Mouse (Mus musculus) cerebral cortex, adult 2 months (tissue): Measurements from ENCODE around the gene Zfp872.

Source experiments
- WGBS: fragments of 180-500 bp; shearing (Covaris S2); methylation state at CpG from one replicate; pipeline ENCODE4 v1.1.7; 2018; 5-methylcytosine and 5-hydroxymethylcytosine counted together

Zfp872 gene

GRCm38 (mm10) chr9:22169327-22169726, 18.6 kb upstream of the Zfp872 start:
- 95% methylated on average over 11 of the region's 11 CpGs for WGBS

- WGBS: 92% methylated on average over 4 of the region's 4 CpGs
Measured at GRCm38 (mm10) chr9:22172318-22172717, 15.6 kb upstream of the Zfp872 start.

- WGBS: 59% methylated on average over 5 of the region's 5 CpGs
Measured at GRCm38 (mm10) chr9:22196412-22196811, 8.5 kb downstream of the Zfp872 start.

GRCm38 (mm10) chr9:22213785-22214194, 25.9 kb downstream of the Zfp872 start:
- 69% methylated on average over 2 of the region's 2 CpGs for WGBS

- WGBS: 96% methylated on average over 2 of the region's 2 CpGs
Measured at GRCm38 (mm10) chr9:22214549-22214948, 26.7 kb downstream of the Zfp872 start.

- 52% methylated on average over 3 of the region's 3 CpGs for WGBS
Measured at GRCm38 (mm10) chr9:22216705-22217104, 28.8 kb downstream of the Zfp872 start.

- WGBS: 67% methylated on average over 8 of the region's 8 CpGs
Measured at GRCm38 (mm10) chr9:22217858-22218493, 30.1 kb downstream of the Zfp872 start.

- 98% methylated on average over 4 of the region's 4 CpGs for WGBS
Measured at GRCm38 (mm10) chr9:22224066-22224465, 36.2 kb downstream of the Zfp872 start.

GRCm38 (mm10) chr9:22224536-22225503, 36.9 kb downstream of the Zfp872 start:
- 25% methylated on average over 17 of the region's 17 CpGs for WGBS

- WGBS: 1% methylated on average over 35 of the region's 35 CpGs
Measured at GRCm38 (mm10) chr9:22225581-22226388, 37.9 kb downstream of the Zfp872 start, which contains the start of gene Zfp809. TSS of gene Zfp809 (plus strand) at chr9:22225714.

- 58% methylated on average over 7 of the region's 7 CpGs for WGBS
Measured at GRCm38 (mm10) chr9:22226389-22226673, 38.4 kb downstream of the Zfp872 start.

GRCm38 (mm10) chr9:22226846-22227245, 39.0 kb downstream of the Zfp872 start:
- WGBS: 87% methylated on average over 15 of the region's 15 CpGs

- 75% methylated on average over 7 of the region's 7 CpGs for WGBS
Measured at GRCm38 (mm10) chr9:22229386-22230026, 41.6 kb downstream of the Zfp872 start.

- 88% methylated on average over 3 of the region's 3 CpGs for whole genome bisulfite sequencing
Measured at GRCm38 (mm10) chr9:22230061-22230460, 42.2 kb downstream of the Zfp872 start.

GRCm38 (mm10) chr9:22240001-22240400, 52.1 kb downstream of the Zfp872 start:
- WGBS: 97% methylated on average over 4 of the region's 4 CpGs

GRCm38 (mm10) chr9:22244242-22244641, 56.4 kb downstream of the Zfp872 start:
- WGBS: 89% methylated on average over 2 of the region's 2 CpGs
